Mouse (Mus musculus) embryonic facial prominence, embryonic 15.5 days (tissue): ENCODE measurements around the gene Slc39a11. TPM values are rescaled to one million over a fixed set of nuclear protein-coding genes. Genes with fewer than 3 reads are reported as not detected.

Experiments used
- ATAC-seq: fragments of 200-750 bp; cut with Nextera tagmentation; 2 replicates; pipeline ENCODE4 v1.8.0; 2017; ENCODE audit warnings: low read depth, moderate TSS enrichment; ENCODE audit not compliant: insufficient number of reproducible peaks, low FRiP score, low TSS enrichment
- H3K27ac ChIP-seq: fragments of 300-500 bp; sonication (generic); replicated peaks from 2 replicates; pipeline ENCODE4 v1.5.1; 2015; ENCODE audit warnings: mild to moderate bottlenecking, inconsistent platforms
- H3K27me3 ChIP-seq: fragments of 300-500 bp; sonication (generic); 2 replicates; pipeline ENCODE4 v1.6.1; 2015; ENCODE audit warnings: inconsistent platforms
- H3K36me3 ChIP-seq: fragments of 300-500 bp; sonication (generic); 2 replicates; pipeline ENCODE4 v1.6.1; 2015; ENCODE audit warnings: mild to moderate bottlenecking, inconsistent platforms
- H3K4me1 ChIP-seq: fragments of 300-500 bp; sonication (generic); 2 replicates; pipeline ENCODE4 v1.6.1; 2015; ENCODE audit warnings: inconsistent platforms
- H3K4me2 ChIP-seq: fragments of 300-500 bp; sonication (generic); replicated peaks from 2 replicates; pipeline ENCODE4 v1.6.1; 2015; ENCODE audit warnings: mild to moderate bottlenecking, inconsistent platforms
- H3K4me3 ChIP-seq: fragments of 300-500 bp; sonication (generic); replicated peaks from 2 replicates; pipeline ENCODE4 v1.5.1; 2015; ENCODE audit warnings: mild to moderate bottlenecking, inconsistent platforms
- H3K9ac ChIP-seq: fragments of 300-500 bp; sonication (generic); 2 replicates; pipeline ENCODE4 v1.6.1; 2015; ENCODE audit warnings: inconsistent platforms
- H3K9me3 ChIP-seq: fragments of 300-500 bp; sonication (generic); replicated peaks from 2 replicates; pipeline ENCODE4 v1.6.1; 2016; ENCODE audit warnings: inconsistent platforms
- WGBS: fragments of 180-500 bp; shearing (Covaris S2); methylation state at CpG from one replicate; pipeline ENCODE4 v1.1.7; 2015; 5-methylcytosine and 5-hydroxymethylcytosine counted together
- polyA plus RNA-seq: library from polyadenylated mRNA; unstranded; fragments of >200 nt; fragmentation: Nextera tagmentation; extraction: Ambion mirVana; gene quantifications from 2 replicates; pipeline ENCODE4 v1.2.1, GENCODE M21; 2015

Gene Slc39a11
- polyA plus RNA-seq, 1 experiment from 2014 or later = 27.0 TPM

DNA sequence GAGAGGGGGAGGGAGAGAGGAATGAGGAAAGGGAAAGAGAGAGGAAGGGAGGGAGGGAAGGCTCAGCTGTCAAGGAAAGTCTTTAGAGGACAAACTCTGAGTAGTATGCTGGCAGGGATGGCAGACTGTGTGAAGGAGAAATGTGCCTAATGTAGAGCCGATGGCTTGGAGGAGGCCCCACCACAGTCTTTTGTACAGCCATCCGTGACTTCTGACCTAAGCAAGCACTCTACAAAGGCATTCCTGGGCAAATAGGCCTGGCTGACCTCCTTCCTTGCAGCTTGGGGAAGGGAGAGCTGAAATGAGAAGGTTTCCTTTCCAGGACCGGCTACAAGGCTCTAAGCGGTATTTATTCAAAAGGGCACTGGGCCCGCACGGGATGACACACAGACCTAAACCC, 395.2 kb downstream of the Slc39a11 start:
- Histone ChIP-seq H3K9me3 (no peaks in the 10 kb centered on the region), H3K9ac (no peak overlapping the region), H3K27me3 (no peaks in the 10 kb centered on the region), H3K36me3 (no peaks in the 10 kb centered on the region), H3K27ac (peak overlapping the region; percentile 40; the same call in 1 of the 2 replicates), H3K4me3 (no peak overlapping the region), H3K4me1 (peaks cover 37% of the 10 kb centered on the region), H3K4me2 (no peak overlapping the region)
- 49% methylated on average over 6 of the region's 6 CpGs for WGBS
- peak; percentile 28; the same call in 1 of the 2 replicates for ATAC-seq

DNA sequence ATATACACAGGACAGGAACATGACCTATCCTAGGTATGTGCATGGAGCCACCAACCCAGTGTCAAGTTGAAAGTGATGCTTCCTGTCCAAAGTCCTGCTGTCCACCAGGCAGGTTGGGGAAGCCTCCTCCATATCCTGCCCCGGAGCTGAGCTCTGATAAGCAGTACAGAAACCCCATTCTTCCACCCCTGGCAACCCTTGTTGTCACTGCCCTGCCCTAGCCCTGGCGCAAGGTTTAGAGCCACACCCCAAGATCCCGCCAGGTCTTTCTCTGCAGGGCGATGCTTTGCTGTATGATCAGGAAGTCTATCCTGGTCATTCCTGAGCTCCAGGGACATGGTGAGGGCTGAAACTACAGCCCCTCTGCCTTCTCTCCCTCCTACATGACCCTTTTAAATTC, 396.7 kb downstream of the Slc39a11 start:
- no peak for ATAC-seq
- no peaks in the 10 kb centered on the region for H3K9me3 ChIP-seq
- H3K4me2 ChIP-seq = no peak overlapping the region
- H3K36me3 ChIP-seq = no peaks in the 10 kb centered on the region
- no peak overlapping the region for H3K27ac ChIP-seq
- H3K4me1 ChIP-seq = peaks cover 29% of the 10 kb centered on the region
- H3K4me3 ChIP-seq = no peak overlapping the region
- no peaks in the 10 kb centered on the region for H3K27me3 ChIP-seq
- WGBS = 88% methylated on average over 4 of the region's 4 CpGs
- H3K9ac ChIP-seq = no peak overlapping the region

- no peak for ATAC-seq
- Histone ChIP-seq H3K36me3 (no peaks in the 10 kb centered on the region), H3K27me3 (no peaks in the 10 kb centered on the region), H3K4me2 (no peak overlapping the region), H3K9me3 (no peaks in the 10 kb centered on the region), H3K4me1 (peaks cover 21% of the 10 kb centered on the region), H3K27ac (no peak overlapping the region), H3K4me3 (no peak overlapping the region), H3K9ac (no peak overlapping the region)
- 89% methylated on average over 7 of the region's 7 CpGs for WGBS
Measured at GRCm38 (mm10) chr11:113251172-113251571, 398.7 kb downstream of the Slc39a11 start.

DNA sequence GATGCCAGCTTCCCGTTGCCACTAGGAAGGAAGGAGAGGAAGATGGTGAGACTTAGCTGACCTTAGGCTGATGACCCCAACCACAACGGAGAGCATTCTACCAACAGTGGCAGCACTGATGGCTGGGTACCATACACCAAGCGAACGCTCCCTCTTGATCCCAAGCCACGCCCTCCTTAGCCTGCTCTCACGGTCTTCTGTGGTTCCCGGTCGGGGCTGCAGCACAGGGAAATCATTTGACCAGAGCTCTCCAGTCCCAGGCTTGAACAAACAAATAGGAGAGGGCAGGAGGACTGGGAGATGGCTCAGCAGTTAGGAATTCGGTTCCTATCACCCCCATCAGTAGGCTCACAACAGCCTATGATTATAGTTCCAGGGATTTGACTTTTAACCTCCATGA, 403.4 kb downstream of the Slc39a11 start:
- Histone ChIP-seq H3K4me2 (no peak overlapping the region), H3K27ac (no peak overlapping the region), H3K27me3 (no peaks in the 10 kb centered on the region), H3K9me3 (no peaks in the 10 kb centered on the region), H3K4me3 (no peak overlapping the region), H3K4me1 (no peaks in the 10 kb centered on the region), H3K36me3 (no peaks in the 10 kb centered on the region), H3K9ac (no peak overlapping the region)
- no peak; the same call in 1 of the 2 replicates for ATAC-seq
- WGBS = 70% methylated on average over 9 of the region's 9 CpGs

DNA sequence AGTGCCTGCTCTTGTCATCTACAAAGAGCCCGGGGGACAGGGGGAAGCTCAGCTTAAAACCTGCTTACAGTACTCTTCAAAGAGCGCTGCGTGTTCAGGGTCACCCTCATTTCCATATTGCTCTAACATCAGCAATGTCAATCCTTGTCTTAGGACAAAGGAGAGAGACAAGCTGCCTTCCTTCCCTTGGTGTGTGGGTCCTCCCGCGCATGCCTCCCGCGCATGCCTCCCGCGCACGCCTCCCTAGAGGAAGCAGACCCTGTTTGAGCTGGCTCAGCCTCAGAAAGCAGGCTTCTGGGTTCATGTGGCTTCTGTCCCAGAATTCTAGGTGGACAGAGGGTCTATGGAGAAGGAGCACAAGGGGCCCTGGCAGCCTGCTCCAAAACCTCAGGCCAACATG, 404.2 kb downstream of the Slc39a11 start:
- Histone ChIP-seq H3K27me3 (no peaks in the 10 kb centered on the region), H3K36me3 (no peaks in the 10 kb centered on the region), H3K27ac (no peak overlapping the region), H3K4me3 (no peak overlapping the region), H3K9ac (no peak overlapping the region), H3K4me1 (no peaks in the 10 kb centered on the region), H3K4me2 (no peak overlapping the region), H3K9me3 (no peaks in the 10 kb centered on the region)
- no peak for ATAC-seq
- 88% methylated on average over 10 of the region's 10 CpGs for WGBS

GRCm38 (mm10) chr11:113234432-113234831, 415.4 kb downstream of the Slc39a11 start:
- H3K4me2 ChIP-seq = no peak overlapping the region
- H3K36me3 ChIP-seq = no peaks in the 10 kb centered on the region

DNA sequence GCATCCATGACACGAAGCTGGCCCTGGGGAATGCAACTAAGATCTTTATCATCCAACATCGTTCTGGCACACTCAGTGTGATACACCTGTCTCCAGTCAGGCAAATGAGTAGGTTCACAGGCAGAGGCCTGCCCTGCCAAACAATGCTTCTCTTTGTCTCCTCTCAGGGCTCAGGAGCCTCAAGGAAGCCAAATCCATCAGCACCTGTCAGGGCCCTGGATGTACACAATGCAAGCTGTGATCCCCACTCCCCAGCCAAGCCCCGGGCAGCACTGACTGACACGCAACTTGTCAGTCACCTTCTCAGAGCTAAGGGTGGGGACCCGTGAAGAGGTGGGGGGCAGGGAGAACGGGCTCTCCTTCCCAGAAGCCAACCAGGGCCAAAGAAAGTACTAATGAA, 417.8 kb downstream of the Slc39a11 start:
- Histone ChIP-seq H3K27ac (no peak overlapping the region; the same call in 1 of the 2 replicates), H3K36me3 (no peaks in the 10 kb centered on the region), H3K4me2 (no peak overlapping the region), H3K27me3 (no peaks in the 10 kb centered on the region), H3K4me1 (peaks cover 5% of the 10 kb centered on the region; the same call in 1 of the 2 replicates), H3K9ac (no peak overlapping the region), H3K9me3 (no peaks in the 10 kb centered on the region), H3K4me3 (no peak overlapping the region)
- peak; percentile 55; the same call in 1 of the 2 replicates for ATAC-seq
- 9% methylated on average over 6 of the region's 6 CpGs for WGBS

More at GRCm38 (mm10) chr11:113234432-113234831, 415.4 kb downstream of the Slc39a11 start:
- WGBS = 80% methylated on average over 2 of the region's 2 CpGs
- no peak for ATAC-seq
- H3K9ac ChIP-seq = no peak overlapping the region
- no peaks in the 10 kb centered on the region for H3K27me3 ChIP-seq
- H3K9me3 ChIP-seq = no peaks in the 10 kb centered on the region
- no peak overlapping the region for H3K4me3 ChIP-seq
- H3K4me1 ChIP-seq = peaks cover 5% of the 10 kb centered on the region; the same call in 1 of the 2 replicates
- no peak overlapping the region for H3K27ac ChIP-seq

DNA sequence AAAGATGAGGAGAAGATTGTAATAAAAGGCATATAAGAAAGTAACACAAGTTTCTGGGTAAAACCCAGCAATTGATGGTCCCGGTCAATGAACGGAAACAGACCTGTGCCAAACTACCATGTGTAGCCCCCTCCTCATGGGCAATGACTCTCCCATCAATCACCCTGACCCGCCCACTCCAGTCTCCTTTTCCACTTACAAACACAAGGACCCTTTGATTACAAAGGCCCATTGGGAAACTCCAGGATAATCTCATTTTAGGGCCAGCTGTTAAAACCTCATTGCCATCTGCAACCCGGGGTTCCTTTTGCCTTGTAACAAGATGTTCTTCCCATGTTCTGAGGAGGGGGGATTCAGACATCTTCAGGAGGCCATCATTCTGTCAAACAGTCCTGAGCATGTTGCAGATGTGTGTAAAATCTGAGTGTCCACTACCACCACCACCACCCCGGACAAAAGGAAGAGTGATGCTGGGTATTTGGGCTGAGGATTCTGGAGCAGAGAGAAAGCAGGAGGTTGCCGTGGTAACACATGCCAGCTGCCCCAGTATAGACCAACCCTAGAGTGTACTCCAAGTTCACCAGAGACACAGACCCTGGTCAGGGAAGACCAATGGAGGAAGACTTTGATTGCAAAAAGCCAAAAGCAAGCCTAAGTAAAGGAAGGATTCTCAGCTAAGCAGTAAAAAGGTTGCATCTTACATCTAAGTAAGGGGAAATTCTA, 419.3 kb downstream of the Slc39a11 start:
- Histone ChIP-seq H3K9me3 (no peaks in the 10 kb centered on the region), H3K27ac (no peak overlapping the region), H3K27me3 (no peaks in the 10 kb centered on the region), H3K4me3 (no peak overlapping the region), H3K9ac (no peak overlapping the region), H3K4me2 (no peak overlapping the region), H3K4me1 (peaks cover 5% of the 10 kb centered on the region; the same call in 1 of the 2 replicates), H3K36me3 (no peaks in the 10 kb centered on the region)
- WGBS = 62% methylated on average over 6 of the region's 6 CpGs
- no peak for ATAC-seq

DNA sequence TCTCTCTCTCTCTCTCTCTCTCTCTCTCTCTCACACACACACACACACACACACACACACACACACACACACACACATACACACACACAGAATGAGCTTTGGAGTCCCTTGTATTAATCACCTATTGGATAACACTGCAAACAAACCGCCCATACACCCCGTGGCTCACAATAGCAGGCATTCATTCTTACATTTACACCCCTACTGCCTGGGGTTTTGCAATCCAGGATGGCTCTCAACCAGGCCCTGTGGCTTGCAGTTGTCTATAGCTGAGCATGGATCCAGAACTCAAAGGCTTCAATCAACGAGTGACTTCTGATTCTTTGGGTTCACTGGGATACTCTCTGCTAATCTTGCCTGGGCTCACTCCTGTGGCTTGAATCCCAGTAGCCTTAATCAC, 424.1 kb downstream of the Slc39a11 start:
- Histone ChIP-seq H3K27me3 (no peaks in the 10 kb centered on the region), H3K4me1 (peaks cover 8% of the 10 kb centered on the region; the same call in 1 of the 2 replicates), H3K9ac (no peak overlapping the region), H3K27ac (no peak overlapping the region), H3K36me3 (no peaks in the 10 kb centered on the region), H3K4me3 (no peak overlapping the region), H3K4me2 (no peak overlapping the region), H3K9me3 (no peaks in the 10 kb centered on the region)
- ATAC-seq = no peak
- WGBS = 36% methylated on average over 3 of the region's 3 CpGs

GRCm38 (mm10) chr11:113223756-113224323, 426.0 kb downstream of the Slc39a11 start:
- no peak for ATAC-seq
- H3K4me1 ChIP-seq = peaks cover 8% of the 10 kb centered on the region; the same call in 1 of the 2 replicates
- H3K27ac ChIP-seq = no peak overlapping the region
- no peaks in the 10 kb centered on the region for H3K36me3 ChIP-seq
- no peak overlapping the region for H3K4me3 ChIP-seq
- no peak overlapping the region for H3K4me2 ChIP-seq
- H3K9me3 ChIP-seq = no peaks in the 10 kb centered on the region
- H3K9ac ChIP-seq = no peak overlapping the region
- no peaks in the 10 kb centered on the region for H3K27me3 ChIP-seq
- 69% methylated on average over 4 of the region's 4 CpGs for WGBS

DNA sequence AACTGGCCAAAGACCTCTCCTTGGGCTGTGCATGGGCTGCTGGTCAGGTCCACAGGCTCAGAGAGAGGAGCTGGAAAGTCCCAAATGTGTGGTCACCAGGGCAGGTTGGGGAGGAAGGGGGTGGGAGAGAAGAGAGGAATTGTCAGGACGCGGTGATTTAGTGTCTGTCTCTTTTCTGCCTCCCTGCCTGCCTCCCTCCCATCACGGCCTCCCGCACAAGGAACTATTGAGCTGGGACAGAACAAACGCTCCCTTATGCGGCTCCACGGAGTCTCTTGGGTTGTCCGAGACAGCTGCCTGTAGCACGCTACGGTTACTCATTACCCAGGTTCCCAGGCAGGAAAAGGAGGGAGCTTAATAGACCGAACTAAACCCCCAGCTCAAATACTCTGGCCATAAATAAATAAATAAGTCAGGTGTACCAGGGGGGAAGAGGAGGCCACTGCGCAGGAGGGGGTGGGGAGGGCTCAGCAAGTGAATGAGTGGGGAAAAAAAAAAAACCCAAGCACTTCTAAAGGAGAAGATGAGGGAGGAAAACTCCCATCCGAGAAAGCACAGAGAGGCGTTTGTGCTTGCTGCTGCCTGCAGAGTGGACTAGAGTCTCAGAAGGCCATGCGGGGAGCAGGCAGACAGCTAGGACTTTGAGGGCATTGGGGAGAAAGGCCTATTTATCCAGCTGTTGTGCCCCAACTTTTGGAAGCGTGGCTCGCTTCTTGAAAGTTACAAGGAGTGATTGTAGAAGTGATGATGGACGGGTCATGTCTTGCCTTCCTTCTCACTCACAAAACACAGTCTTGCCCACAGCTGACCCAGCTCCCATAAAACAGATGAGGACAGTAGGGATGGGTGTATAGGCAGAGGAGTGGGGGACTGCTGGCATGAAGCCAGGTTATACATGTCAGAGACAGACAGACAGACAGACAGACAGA, 428.3 kb downstream of the Slc39a11 start:
- H3K4me3 ChIP-seq = no peak overlapping the region
- no peaks in the 10 kb centered on the region for H3K36me3 ChIP-seq
- H3K4me2 ChIP-seq = no peak overlapping the region
- 0 out of 2 replicates have a peak overlapping the region, but pooled peaks have one; percentile 22 for H3K27ac ChIP-seq
- no peak overlapping the region for H3K9ac ChIP-seq
- 0 out of 2 replicates have a peak, but pooled peaks have one; percentile 15 for ATAC-seq
- WGBS = 26% methylated on average over 18 of the region's 18 CpGs
- H3K9me3 ChIP-seq = no peaks in the 10 kb centered on the region
- H3K27me3 ChIP-seq = no peaks in the 10 kb centered on the region
- peaks cover 8% of the 10 kb centered on the region; the same call in 1 of the 2 replicates for H3K4me1 ChIP-seq
